Mouse (Mus musculus) forebrain, embryonic 10.5 days (tissue): ENCODE data around the gene Stum. TPM values are rescaled to one million over a fixed set of nuclear protein-coding genes. Genes with fewer than 3 reads are reported as not detected.

Experiments
- DNase-seq: peaks from one replicate; pipeline ENCODE4 v3.0.0-alpha.2; 2017; ENCODE audit warnings: low spot score; ENCODE audit errors: extremely low spot score
- H3K27ac ChIP-seq: fragments of 300-500 bp; sonication (generic); 2 replicates; pipeline ENCODE4 v1.5.1; 2016; ENCODE audit warnings: mild to moderate bottlenecking
- H3K27me3 ChIP-seq: fragments of 300-500 bp; sonication (generic); 2 replicates; pipeline ENCODE4 v1.6.1; 2016; ENCODE audit warnings: mild to moderate bottlenecking; ENCODE audit not compliant: poor library complexity, severe bottlenecking
- H3K36me3 ChIP-seq: fragments of 300-500 bp; sonication (generic); replicated peaks from 2 replicates; pipeline ENCODE4 v1.6.1; 2016; ENCODE audit warnings: mild to moderate bottlenecking, moderate library complexity
- H3K4me1 ChIP-seq: fragments of 300-500 bp; sonication (generic); 2 replicates; pipeline ENCODE4 v1.6.1; 2016
- H3K4me3 ChIP-seq: fragments of 300-500 bp; sonication (generic); 2 replicates; pipeline ENCODE4 v1.5.1; 2016; ENCODE audit warnings: mild to moderate bottlenecking, moderate library complexity
- H3K9me3 ChIP-seq: fragments of 300-500 bp; sonication (generic); 2 replicates; pipeline ENCODE4 v1.6.1; 2016; ENCODE audit warnings: mild to moderate bottlenecking, moderate library complexity
- WGBS: fragments of 180-500 bp; shearing (Covaris S2); methylation state at CpG from one replicate; pipeline ENCODE4 v1.1.7; 2016; 5-methylcytosine and 5-hydroxymethylcytosine counted together
- polyA plus RNA-seq: library from polyadenylated mRNA; unstranded; fragments of >200 nt; fragmentation: Nextera tagmentation; extraction: Ambion mirVana; gene quantifications from 2 replicates; pipeline ENCODE4 v1.2.1, GENCODE M21; 2016

Stum gene
- polyA plus RNA-seq, 1 experiment from 2014 or later: 3.8 TPM

DNA sequence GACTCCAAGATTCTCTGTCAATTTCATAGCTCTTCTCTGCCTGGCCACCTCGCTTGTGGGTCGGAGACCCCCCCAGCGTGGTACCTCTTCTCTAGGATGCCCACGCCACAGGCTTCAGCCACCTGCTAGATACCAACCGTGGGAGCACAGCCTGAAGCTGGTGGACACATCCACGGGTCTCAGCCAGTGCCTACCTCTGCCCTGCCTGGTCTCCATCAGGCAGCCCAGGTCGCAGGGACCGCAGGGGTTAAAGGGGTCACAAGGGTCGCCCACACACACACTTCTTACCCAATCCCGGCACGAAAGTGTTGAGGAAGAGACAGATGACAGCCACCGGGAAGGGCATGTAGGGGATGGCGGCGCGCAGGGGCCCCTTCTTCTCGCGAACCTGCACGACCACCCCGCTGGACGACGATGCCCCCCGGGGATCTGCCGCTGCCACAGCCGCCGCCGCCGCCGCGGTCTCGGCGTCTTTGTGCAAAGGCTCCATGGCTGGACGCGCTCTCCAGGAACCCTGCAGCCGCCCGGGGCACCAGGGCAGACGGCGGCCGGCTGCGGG is 385 bp downstream of the Stum start:
- Histone ChIP-seq H3K27ac (peak overlapping the region; percentile 37), H3K27me3 (peaks cover 76% of the 10 kb centered on the region), H3K4me3 (peak overlapping the region; percentile 60), H3K4me1 (peaks cover 52% of the 10 kb centered on the region), H3K9me3 (no peaks in the 10 kb centered on the region), H3K36me3 (no peaks in the 10 kb centered on the region)
- WGBS: 3% methylated on average over 39 of the region's 39 CpGs
- peak; percentile 23 for DNase-seq

DNA sequence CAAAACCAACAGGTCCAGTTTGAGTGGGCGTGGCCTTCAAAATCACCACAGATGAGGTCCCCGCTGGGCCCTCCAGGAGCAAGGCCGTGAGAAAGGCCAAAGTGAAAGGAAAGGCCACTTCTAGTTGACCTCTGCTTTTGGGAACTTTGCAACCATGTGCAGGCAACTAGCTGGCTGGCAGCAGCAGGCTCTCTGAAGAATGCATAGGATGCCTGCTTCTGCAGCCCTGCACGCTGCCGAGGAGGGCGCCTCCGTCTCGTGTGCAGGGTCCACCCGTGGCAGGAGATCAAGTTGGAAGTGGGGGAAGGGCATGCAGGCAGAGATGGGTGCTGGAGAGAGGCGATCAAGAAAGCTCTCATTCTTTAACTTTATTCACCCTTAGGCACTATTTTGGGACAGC is 1.3 kb downstream of the Stum start:
- peak; percentile 26 for DNase-seq
- H3K9me3 ChIP-seq: no peaks in the 10 kb centered on the region
- H3K4me3 ChIP-seq: peak overlapping the region; percentile 60
- H3K27ac ChIP-seq: peak overlapping the region; percentile 37
- 8% methylated on average over 10 of the region's 10 CpGs for WGBS
- H3K36me3 ChIP-seq: no peaks in the 10 kb centered on the region
- H3K27me3 ChIP-seq: peaks cover 73% of the 10 kb centered on the region
- H3K4me1 ChIP-seq: peaks cover 52% of the 10 kb centered on the region

DNA sequence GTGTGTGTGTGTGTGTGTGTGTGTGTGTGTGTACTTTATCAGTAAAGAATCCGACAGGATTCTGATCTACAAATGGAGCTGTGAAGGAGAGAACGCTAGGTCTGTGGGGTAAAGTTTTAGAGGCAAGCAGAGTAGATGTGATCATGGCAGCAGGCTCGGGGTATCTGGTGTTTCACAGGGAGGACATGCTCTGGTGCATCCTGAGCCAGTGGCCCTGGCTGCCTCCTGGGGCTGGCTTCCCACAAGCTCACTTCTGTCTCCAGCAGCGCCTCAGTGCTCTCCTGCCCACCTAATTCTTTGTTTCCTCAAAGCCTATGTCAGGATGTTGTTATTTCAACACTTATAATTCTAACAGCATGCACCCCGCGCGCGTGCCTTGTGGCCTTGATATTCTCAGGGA is 2.0 kb downstream of the Stum start:
- H3K27ac ChIP-seq: peak overlapping the region; percentile 37; the same call in 1 of the 2 replicates
- no peaks in the 10 kb centered on the region for H3K9me3 ChIP-seq
- no peak overlapping the region for H3K4me3 ChIP-seq
- peaks cover 52% of the 10 kb centered on the region for H3K4me1 ChIP-seq
- no peaks in the 10 kb centered on the region for H3K36me3 ChIP-seq
- WGBS: 40% methylated on average over 8 of the region's 8 CpGs
- H3K27me3 ChIP-seq: peaks cover 67% of the 10 kb centered on the region
- DNase-seq: no peak

DNA sequence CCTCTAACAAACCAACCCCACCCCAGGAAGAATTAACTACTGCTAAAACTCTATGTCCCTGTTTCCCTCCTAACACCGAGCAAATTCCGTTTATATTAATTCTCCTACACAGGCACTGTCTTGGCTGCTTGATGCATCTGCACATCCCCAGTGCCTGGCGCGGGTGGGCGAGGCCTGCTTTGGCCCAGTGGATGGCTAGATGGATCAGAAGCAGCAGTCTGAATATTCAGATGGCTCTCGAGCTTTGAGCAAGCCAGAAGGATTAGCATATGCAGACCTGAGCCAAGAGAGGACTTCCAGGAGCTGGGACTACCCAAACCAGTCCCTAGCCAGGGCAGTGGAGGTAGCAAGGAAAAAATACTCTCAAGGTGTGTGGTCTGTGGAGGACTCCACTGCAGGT is 3.0 kb downstream of the Stum start:
- peak overlapping the region; percentile 26; the same call in 1 of the 2 replicates for H3K27ac ChIP-seq
- H3K9me3 ChIP-seq: no peaks in the 10 kb centered on the region
- peaks cover 48% of the 10 kb centered on the region for H3K4me1 ChIP-seq
- no peak overlapping the region for H3K4me3 ChIP-seq
- no peaks in the 10 kb centered on the region for H3K36me3 ChIP-seq
- WGBS: 41% methylated on average over 6 of the region's 6 CpGs
- no peak for DNase-seq
- peaks cover 57% of the 10 kb centered on the region for H3K27me3 ChIP-seq

DNA sequence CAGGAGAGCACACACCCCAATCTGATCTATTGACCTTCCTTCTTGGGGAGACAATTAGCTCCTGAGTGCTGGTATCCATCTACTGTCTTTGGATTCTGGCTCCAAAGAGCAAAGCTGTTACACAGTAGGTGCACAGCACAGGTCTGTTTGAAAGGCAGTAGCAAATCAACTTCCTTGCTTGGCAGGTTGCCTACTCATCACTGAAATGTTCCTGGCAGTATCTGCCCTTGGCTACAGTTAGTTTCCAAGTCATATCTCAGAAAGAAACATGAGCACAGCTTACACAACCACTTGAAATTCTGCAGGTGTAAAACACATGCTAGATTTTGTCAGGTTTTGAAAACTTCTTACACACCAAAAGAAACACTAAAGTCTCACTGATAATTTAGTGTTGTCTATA is 9.7 kb downstream of the Stum start:
- no peak for DNase-seq
- Histone ChIP-seq H3K9me3 (no peaks in the 10 kb centered on the region), H3K4me3 (no peak overlapping the region), H3K4me1 (no peaks in the 10 kb centered on the region), H3K27me3 (no peaks in the 10 kb centered on the region), H3K36me3 (no peaks in the 10 kb centered on the region), H3K27ac (no peak overlapping the region)

DNA sequence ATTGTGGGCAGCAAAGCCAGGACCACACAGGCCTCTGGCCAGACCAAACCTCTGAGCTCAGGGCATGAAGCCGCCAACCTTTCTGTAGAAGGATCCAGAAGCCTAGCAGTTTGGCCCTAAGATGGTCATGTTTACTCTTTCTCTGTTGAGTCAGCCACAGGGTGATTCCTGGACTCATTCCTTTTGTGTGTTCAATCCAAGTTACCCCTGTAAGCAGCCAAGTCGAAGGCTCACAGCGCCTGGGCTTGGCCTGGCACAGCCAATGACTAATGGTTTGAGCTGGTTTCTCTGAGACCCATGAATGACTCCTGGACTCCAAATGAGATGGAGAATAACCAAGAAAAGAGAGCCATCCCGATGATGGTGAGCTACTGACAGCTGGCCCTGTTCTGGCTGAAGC is 15.3 kb downstream of the Stum start:
- WGBS: 92% methylated on average over 4 of the region's 4 CpGs
- DNase-seq: no peak

DNA sequence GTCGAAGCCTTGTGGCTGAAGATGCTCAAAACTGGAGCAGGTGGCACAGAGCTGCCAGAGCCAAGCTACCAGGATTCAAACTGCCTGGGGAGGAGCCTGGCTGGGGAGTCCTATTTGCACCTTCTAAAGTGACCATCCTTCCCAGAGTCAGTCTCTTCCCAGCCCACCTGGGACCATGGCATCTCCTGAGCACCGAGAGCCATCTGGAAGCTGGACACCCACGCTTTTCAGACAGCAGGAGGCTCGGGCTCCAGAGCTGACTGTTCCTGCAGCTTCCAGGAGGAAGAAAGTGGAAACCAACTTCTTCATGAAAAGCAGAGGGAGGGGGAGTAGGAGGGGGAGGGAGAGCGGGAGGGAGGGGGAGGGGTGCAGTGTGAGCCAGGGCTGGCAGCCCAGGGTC is 17.7 kb downstream of the Stum start:
- WGBS: 67% methylated on average over 5 of the region's 5 CpGs
- no peak overlapping the region for H3K4me3 ChIP-seq
- peaks cover 10% of the 10 kb centered on the region for H3K4me1 ChIP-seq
- DNase-seq: no peak
- no peaks in the 10 kb centered on the region for H3K27me3 ChIP-seq
- no peaks in the 10 kb centered on the region for H3K9me3 ChIP-seq
- no peaks in the 10 kb centered on the region for H3K36me3 ChIP-seq
- no peak overlapping the region for H3K27ac ChIP-seq

More for the DNA sequence above, 15.3 kb downstream of the Stum start:
- Histone ChIP-seq H3K4me3 (no peak overlapping the region), H3K9me3 (no peaks in the 10 kb centered on the region), H3K36me3 (no peaks in the 10 kb centered on the region), H3K4me1 (0 out of 2 replicates have a peak, but pooled peaks cover 5% of the 10 kb centered on the region), H3K27me3 (no peaks in the 10 kb centered on the region), H3K27ac (no peak overlapping the region)

DNA sequence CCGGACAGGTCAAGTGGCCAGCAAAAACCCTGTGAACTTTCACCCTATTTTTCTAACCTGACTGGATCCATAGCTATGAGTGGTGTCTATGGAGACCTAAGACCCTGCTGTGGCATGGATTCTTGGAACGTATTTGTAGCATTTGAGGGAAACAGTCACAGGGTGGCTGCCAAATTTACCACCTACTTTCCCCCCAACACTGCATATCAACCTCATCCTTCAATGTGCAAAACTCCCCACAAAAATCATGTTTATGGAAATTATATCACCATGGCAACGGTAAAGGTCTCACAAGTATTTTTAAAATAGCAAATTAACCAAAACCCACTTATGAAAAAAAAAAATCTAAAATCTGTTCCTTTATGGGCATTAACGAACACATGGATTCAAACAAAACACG is 18.9 kb downstream of the Stum start:
- WGBS: 84% methylated on average over 5 of the region's 5 CpGs
- H3K9me3 ChIP-seq: no peaks in the 10 kb centered on the region

DNA sequence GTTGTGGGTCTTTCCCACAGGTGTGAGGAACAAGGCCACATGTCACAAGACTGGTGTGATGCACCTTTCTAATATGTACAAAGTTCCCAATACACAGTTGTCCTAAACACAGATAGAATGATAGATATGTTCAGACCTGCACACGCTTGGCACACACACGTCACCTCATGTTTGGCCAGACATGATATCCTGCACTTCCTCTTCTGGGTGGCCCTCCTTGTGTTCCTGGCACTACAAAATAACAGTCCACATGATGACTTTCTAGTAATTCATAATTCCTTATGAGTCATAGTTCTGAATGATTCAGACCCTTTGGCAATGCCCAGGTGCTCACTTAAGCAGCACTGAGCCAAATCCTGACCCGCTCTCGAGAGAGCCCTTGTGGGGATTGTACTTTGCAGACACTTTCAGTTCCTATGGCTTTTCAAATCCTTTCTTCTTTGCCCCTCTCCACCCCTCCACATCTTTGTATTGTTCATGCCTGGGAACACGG is 20.3 kb downstream of the Stum start:
- H3K27me3 ChIP-seq: peaks cover 4% of the 10 kb centered on the region; the same call in 1 of the 2 replicates
- WGBS: 89% methylated on average over 5 of the region's 5 CpGs
- no peak overlapping the region for H3K27ac ChIP-seq
- no peaks in the 10 kb centered on the region for H3K9me3 ChIP-seq
- DNase-seq: no peak
- H3K36me3 ChIP-seq: no peaks in the 10 kb centered on the region
- H3K4me1 ChIP-seq: peaks cover 30% of the 10 kb centered on the region
- H3K4me3 ChIP-seq: no peak overlapping the region

More for the DNA sequence above, 18.9 kb downstream of the Stum start:
- DNase-seq: no peak
- no peak overlapping the region for H3K27ac ChIP-seq
- no peaks in the 10 kb centered on the region for H3K27me3 ChIP-seq
- peaks cover 22% of the 10 kb centered on the region for H3K4me1 ChIP-seq
- no peaks in the 10 kb centered on the region for H3K36me3 ChIP-seq
- H3K4me3 ChIP-seq: no peak overlapping the region

DNA sequence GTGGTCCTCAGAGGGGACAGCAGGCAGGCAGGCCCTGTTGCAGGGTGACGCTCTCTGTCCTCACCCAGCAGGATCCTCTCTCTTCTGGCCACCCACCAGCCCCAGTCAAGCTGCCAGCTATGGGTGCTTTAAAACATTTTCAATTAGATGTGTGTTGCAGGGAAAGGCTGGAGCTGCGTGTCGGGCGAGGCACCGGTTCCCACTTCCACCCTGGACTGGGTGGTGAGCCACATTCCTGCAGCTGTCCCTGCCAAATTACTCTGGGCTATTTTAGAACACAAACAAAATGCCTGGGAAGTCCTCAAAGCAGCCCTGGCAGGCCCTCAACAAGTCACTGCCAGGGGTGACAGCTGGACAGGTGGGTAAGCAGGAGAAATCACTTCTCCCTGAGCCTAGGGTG is 20.9 kb downstream of the Stum start:
- H3K27me3 ChIP-seq: peaks cover 5% of the 10 kb centered on the region; the same call in 1 of the 2 replicates
- no peaks in the 10 kb centered on the region for H3K36me3 ChIP-seq
- H3K27ac ChIP-seq: no peak overlapping the region
- H3K4me3 ChIP-seq: no peak overlapping the region
- peaks cover 36% of the 10 kb centered on the region for H3K4me1 ChIP-seq
- H3K9me3 ChIP-seq: no peaks in the 10 kb centered on the region
- 94% methylated on average over 5 of the region's 5 CpGs for WGBS
- DNase-seq: no peak

DNA sequence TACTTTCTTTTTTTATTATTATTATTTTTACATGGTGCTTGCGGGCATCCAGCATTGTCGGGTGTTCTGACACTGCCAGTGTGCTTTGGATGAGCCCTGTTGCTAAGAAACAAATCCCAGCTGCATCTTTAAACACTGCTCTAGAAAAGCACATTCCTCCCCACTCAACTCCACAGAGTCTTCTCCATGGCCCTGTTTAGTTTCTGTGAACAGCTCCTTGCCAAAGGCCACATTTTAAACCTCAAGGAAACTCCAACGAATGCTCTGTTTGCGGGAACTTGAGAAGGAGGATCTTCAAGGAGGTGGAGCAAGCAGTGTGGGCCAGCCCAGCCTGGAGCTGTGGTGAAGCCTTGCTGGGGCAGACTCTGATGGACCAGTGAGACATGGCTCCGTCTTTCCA is 22.6 kb downstream of the Stum start:
- H3K4me3 ChIP-seq: no peak overlapping the region
- WGBS: 59% methylated on average over 5 of the region's 5 CpGs

DNA sequence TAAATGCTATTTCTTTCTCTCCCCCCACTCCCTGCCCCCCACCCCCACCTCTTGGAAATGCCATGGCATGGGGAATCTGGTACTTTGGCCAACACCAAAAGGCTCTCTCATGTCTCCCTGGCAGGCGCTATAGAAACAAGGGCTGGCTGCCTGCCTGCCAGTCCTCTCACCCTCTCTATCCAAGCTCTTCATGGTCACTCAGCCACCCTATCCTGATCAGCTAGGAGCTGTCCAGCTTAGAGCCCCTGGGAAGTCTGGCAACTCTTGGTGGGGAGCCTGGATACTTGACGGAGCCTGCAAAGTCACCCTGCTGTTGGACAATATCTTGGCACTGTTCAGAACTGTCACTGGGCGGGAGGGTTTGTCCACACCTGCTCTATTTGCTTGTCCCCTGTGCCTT is 24.6 kb downstream of the Stum start:
- peaks cover 35% of the 10 kb centered on the region for H3K4me1 ChIP-seq
- no peaks in the 10 kb centered on the region for H3K36me3 ChIP-seq
- peaks cover 5% of the 10 kb centered on the region; the same call in 1 of the 2 replicates for H3K27me3 ChIP-seq
- H3K27ac ChIP-seq: no peak overlapping the region
- no peak overlapping the region for H3K4me3 ChIP-seq
- WGBS: 79% methylated on average over 3 of the region's 3 CpGs
- H3K9me3 ChIP-seq: no peaks in the 10 kb centered on the region
- DNase-seq: no peak

More for the DNA sequence above, 22.6 kb downstream of the Stum start:
- H3K27me3 ChIP-seq: peaks cover 5% of the 10 kb centered on the region; the same call in 1 of the 2 replicates
- H3K36me3 ChIP-seq: no peaks in the 10 kb centered on the region
- H3K4me1 ChIP-seq: peaks cover 38% of the 10 kb centered on the region
- DNase-seq: no peak
- H3K9me3 ChIP-seq: no peaks in the 10 kb centered on the region
- H3K27ac ChIP-seq: no peak overlapping the region

DNA sequence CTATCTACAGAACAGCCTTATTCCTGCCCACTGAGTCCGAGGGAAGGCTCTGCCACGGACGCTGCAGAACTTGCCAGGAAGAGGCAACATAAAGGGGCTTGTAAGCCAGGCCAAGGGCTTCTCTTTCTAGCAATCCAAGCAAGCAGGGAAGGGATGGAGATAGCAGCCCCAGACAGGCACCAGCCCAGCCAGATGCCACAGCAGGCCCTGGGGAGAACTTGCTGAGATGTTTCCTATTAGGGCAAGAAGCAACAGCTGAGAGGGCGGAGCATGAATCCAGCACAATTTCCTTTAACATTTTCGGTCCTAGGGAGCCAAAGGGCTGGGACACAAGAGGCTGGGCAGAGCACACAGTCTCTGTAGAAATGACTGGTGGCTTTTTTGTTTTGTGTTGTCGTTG is 25.0 kb downstream of the Stum start:
- H3K27me3 ChIP-seq: peaks cover 5% of the 10 kb centered on the region; the same call in 1 of the 2 replicates
- H3K4me1 ChIP-seq: peaks cover 35% of the 10 kb centered on the region
- H3K36me3 ChIP-seq: no peaks in the 10 kb centered on the region
- no peak overlapping the region for H3K4me3 ChIP-seq
- H3K27ac ChIP-seq: peak overlapping the region; percentile 51
- 62% methylated on average over 6 of the region's 6 CpGs for WGBS
- DNase-seq: no peak
- H3K9me3 ChIP-seq: no peaks in the 10 kb centered on the region
